Mouse (Mus musculus): Measurements from ENCODE around the gene Vamp5.

Vamp5 gene

GRCm38 (mm10) chr6:72346261-72346660, 34.0 kb downstream of the Vamp5 start:
- no peak for DNase-seq (ENCODE audit: low read depth, low spot score)

GRCm38 (mm10) chr6:72345633-72346032, 34.6 kb downstream of the Vamp5 start:
- no peak for DNase-seq (ENCODE audit: low read depth, low spot score)

- DNase-seq (ENCODE audit: low read depth, low spot score): peak; percentile 95
These were observed 35.1 kb downstream of the Vamp5 start, which contains the start of gene Usp39 for GRCm38 (mm10) chr6:72345074-72345567. Gene Usp39 (minus strand): TSS chr6:72345184.

- no peak for DNase-seq (ENCODE audit: low read depth, low spot score)
These were observed 35.7 kb downstream of the Vamp5 start for GRCm38 (mm10) chr6:72344396-72345073.

- DNase-seq (ENCODE audit: low read depth, low spot score): no peak
These were observed 39.8 kb downstream of the Vamp5 start for GRCm38 (mm10) chr6:72340481-72340880.

- DNase-seq (ENCODE audit: low read depth, low spot score): no peak
These were observed 47.2 kb downstream of the Vamp5 start for GRCm38 (mm10) chr6:72333111-72333510.

- DNase-seq (ENCODE audit: low read depth, low spot score): no peak
These were observed 50.1 kb downstream of the Vamp5 start for GRCm38 (mm10) chr6:72330133-72330532.

GRCm38 (mm10) chr6:72329019-72329418, 51.2 kb downstream of the Vamp5 start:
- no peak for DNase-seq (ENCODE audit: low read depth, low spot score)

- peak; percentile 40 for DNase-seq (ENCODE audit: low read depth, low spot score)
These were observed 54.0 kb downstream of the Vamp5 start for GRCm38 (mm10) chr6:72326274-72326673.

GRCm38 (mm10) chr6:72323786-72324508, 56.3 kb downstream of the Vamp5 start:
- DNase-seq (ENCODE audit: low read depth, low spot score): no peak

GRCm38 (mm10) chr6:72322936-72323335, 57.3 kb downstream of the Vamp5 start:
- DNase-seq (ENCODE audit: low read depth, low spot score): peak; percentile 59

GRCm38 (mm10) chr6:72319019-72319418, 61.2 kb downstream of the Vamp5 start:
- DNase-seq (ENCODE audit: low read depth, low spot score): peak; percentile 69
